Mouse (Mus musculus) heart, adult 8-10 months (tissue): ENCODE measurements around the gene Tspan5. TPM values are rescaled to one million over a fixed set of nuclear protein-coding genes. Genes with fewer than 3 reads are reported as not detected.

Experiments used
- DNase-seq: peaks from one replicate; pipeline ENCODE4 v3.0.0; 2022; ENCODE audit warnings: low spot score
- total RNA-seq, 4 experiments: library from RNA; stranded (reverse); gene quantifications; 2 replicates each; pipeline ENCODE4 v1.2.4; 2022

Gene Tspan5
- total RNA-seq, 4 experiments from 2014 or later = 4.2 to 6.7 (median 5.1) TPM

DNA sequence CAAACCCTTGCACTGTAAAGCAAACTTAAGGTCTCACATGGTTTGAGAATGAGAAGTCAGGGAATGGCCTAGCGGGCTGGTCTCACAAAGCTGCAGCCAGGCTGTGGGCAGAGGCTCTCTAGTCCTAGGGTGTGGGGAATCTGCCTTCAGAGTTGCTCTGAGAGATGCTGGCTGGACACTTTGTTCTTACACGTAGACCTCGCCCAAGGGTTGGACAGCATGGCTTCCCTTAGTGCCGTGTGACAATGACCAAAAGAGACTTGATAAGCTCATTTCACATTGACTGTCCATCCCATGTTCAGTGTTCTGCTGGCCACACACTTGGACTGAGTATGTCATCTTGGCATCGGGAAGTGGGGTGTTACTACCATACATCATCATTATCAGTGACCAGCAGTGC lies 101.6 kb downstream of the Tspan5 start:
- no peak for DNase-seq

DNA sequence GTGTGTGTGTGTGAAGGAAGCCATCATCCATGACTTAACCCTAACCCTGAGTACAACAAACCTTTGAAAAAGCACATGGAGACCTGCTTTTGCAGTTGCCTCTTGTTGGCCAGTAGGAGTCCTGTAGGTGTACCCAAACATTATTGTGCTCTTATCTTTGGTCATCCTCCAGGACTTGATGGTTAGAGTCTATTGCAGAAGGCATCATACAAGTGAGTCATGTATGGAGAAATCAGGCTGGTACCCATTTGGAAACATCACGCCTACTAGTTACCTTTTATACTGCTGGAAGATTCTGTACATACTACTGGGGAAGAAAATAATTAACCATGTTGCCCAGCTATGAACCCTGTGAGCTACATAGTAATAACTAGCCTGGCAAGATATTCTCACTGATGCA lies 103.8 kb downstream of the Tspan5 start:
- DNase-seq = no peak

DNA sequence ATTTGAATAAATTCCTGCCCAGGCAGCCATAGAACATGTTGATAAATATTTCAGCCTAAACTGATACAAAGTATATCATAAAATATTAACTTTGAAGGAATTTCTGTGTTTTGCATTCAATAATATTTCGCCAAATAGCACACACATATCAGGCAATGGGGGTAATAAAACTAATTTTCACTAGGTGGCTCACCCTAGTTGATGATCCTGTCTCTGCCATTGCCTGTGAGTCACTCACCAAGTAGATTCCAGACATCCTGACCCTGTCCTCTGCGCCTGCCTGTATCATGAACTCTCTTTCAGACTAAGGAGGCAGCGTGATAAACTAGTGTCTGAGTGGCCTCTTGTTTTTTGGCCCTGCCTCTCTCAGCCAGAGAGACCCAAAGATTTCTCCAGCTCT lies 105.8 kb downstream of the Tspan5 start:
- no peak for DNase-seq

DNA sequence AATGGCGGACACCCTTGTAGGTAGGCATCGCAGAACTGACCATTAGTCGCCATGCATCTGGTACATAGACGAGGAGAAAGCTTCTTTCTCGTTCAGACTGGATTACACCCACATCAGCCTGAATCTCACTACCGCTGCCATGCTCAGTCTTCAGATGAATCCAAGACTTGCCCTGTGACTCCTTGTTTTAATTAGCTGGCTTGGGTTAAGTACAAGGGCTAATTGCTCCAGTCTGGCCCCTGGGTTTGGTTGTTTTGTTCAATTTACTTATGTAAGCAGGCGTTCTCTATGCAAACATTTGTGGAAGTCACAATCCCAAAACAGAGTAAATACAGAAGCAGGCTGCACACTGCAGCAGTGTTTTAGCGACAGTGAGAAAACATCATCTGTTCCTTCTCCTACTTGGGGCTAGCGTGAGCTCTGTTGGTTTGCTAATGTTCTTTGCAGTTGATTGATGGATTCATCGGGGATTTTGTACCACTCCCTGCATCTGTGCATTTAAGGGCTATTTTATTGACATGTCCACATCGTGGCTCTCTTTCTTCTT lies 107.8 kb downstream of the Tspan5 start:
- DNase-seq = no peak

DNA sequence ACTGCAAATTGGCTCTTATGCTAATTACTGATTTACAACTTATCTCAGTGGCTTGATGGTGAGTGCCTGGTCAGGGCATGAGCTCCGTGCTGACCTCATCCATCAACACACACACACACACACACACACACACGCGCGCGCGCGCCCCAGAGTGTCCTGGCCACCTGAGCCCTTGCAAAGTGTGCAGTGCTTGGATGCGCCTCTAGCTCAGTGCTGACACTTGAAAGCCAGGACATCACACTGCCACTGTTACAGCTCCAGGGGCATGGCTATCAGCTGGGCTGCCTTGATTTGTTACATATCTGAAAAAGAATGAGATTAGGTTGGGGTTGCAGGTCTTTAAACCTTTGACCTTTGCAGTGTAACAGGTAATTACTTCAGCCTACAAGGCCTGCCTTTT lies 109.9 kb downstream of the Tspan5 start:
- no peak for DNase-seq

DNA sequence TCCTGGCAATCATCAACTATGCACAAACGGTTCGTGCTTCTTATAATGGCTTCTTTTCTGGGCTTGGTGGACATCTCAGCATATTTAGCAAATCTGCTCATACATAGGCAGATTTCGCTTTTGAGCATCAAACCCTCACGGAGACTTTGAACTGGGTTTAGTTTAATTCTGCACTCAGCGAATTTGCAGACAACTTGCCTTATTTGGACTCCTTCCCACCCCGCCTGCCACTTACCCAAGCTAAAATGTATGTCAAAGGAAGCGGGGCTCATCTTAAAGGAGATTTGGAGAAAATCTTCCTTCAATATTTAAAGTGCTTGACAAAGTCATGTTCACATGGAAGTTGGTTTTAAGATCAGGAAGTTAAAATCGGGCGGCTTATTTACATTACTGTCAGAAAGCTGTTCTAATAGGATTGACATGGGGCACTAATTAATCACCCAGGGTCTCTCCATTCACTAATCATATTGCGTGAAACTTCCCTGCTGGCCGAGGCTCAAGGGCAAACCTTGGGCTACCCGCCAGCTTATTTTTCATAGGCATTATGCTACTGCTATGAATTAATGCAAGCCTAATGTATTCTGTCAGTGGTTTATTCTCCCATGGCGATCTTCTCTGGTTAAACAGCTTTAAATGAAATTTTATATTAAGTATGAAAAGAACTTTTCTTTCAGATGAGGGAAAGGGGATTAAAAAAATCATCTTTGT lies 111.1 kb downstream of the Tspan5 start:
- DNase-seq = no peak

DNA sequence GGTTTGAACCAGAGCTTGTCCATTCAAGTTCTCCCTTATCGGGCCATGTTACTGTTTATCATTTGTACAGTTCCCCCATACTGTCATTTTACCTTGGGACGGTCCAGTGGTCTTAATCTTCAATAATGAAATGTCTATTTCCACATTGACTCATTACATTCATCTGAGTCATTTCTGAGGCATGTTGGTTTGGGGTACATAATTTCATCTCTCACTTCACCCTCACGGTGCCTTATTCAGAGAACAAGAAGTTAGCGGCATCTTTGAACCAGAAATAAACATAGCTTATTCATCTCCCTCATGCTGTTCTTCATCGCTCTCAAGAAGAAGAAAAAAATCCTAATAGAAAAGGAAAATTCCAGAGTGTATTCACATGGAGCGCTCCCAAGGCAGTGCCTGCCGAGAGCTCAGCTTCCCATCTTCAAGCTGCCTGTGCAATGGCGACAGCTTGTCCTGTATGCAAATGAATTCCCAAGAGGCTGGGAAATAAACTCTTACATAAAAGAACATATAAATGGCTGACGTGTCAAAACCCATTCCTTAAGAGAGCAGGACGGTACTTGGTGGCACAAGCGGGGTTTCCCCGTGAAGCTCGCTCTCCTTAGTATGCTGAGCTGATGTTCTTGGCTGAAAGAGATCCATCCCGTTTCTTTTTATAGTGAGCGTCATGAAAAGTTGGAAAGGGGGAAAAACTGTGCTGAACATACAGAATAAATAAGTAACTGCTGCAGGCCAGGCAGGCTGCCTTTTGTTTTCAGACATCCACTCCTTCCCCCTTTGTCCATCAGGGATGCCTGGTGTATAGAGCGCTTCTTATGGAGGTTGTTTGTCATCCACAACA lies 112.2 kb downstream of the Tspan5 start:
- no peak for DNase-seq

DNA sequence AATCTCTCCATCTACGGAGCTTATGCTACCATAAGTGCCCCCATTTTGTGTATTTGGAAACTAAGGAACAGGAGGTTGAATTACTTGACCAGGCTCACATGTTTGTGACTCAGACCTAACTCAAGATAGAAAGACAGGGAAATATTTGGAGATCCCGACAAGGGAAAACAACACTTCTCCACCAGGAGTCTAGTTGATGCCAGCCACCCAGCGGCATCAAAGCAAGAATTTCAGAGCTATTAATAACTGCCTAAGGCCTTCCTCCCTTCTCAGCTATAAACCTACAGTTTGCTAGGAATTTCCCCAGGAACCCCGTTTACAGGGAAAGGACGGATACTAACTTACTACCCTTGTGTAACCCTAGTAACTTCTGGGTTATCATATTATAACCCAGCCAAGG lies 113.4 kb downstream of the Tspan5 start:
- no peak for DNase-seq

- no peak for DNase-seq
These were observed 115.0 kb downstream of the Tspan5 start for GRCm38 (mm10) chr3:138856946-138857345.

GRCm38 (mm10) chr3:138857805-138858546 lies 116.0 kb downstream of the Tspan5 start:
- DNase-seq = no peak

DNA sequence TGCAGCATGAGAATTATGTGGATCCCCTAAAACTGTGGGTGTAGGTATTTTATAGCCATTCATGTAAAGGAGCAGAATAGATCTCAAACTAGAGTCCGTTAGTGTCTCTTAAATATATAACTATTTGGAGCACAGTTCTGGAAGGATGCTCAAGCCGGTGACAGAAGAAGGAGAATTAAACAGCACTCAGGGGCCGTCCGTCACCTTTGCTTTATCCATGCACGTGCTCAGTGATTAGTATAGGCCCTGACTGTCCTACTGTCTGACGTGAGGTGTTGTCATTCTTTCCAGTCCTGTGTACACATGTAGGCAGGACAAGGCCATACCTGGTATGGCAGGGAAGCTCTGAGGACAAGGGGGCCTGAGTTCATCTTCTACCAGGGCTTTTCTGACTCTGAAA lies 116.7 kb downstream of the Tspan5 start:
- DNase-seq = no peak

DNA sequence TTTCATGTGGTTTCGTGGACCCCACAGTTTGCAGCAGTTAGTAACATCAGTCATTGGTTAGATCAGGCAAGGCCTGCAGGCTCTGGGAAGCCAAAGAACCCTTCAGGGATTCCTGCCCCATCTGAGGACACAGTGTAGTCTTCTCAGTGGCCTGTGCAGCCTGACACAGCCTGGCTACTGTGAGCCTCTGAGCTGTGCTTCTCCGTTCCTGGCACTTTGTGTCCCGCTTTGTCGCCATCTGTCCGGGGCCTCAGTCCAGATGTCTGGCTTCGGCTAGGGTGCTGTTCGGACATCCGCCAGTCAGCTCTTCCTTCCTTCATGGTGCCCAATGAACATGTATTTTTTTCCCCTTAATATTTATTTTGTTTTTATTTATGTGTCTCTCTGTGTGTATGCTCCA lies 117.2 kb downstream of the Tspan5 start:
- no peak for DNase-seq

DNA sequence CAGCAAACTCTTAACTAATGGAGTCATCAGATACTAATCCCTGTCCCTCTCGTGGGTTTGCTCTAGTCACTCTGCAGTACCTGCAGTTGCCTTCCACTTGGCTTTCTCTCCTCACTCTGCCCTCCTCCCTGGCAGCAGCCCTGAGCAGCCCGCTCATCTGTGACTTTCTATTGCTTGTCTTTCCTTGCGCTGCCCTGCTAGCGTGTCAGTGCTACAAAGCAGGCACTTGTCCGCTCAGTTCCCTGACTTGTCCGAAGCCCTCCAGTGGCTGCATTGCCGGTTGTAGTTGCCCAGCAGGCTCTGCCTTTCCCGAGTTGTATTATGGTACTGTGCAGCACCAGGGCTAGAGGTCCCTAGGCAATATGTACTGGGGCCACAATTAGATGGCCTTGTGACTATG lies 117.7 kb downstream of the Tspan5 start:
- DNase-seq = no peak

DNA sequence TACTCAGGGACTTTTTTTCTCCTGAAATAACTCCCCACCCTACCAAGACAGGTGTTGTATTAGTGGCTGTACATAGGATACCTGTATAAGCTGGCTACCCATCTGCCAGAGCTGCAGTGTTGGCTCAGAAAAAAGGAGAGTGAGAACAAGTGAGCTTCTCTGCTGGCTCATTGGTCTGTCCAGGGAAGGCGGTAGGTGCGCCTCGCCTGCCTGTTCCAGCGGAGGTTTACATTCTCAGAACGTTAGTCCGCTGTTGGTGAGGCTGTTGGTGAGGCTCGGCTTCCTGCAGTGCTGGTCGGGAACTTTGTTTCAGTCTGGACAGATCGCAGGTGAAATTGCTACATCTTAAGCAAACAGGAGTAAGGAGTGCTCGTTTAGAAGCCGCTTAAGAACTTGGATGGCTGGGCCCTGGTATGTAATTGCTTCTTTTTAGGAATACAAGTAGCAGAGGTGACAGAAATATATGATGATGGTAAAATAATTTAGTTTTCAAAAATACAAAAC lies 118.3 kb downstream of the Tspan5 start:
- no peak for DNase-seq

- DNase-seq = no peak
These were observed 119.0 kb downstream of the Tspan5 start for GRCm38 (mm10) chr3:138861032-138861431.

DNA sequence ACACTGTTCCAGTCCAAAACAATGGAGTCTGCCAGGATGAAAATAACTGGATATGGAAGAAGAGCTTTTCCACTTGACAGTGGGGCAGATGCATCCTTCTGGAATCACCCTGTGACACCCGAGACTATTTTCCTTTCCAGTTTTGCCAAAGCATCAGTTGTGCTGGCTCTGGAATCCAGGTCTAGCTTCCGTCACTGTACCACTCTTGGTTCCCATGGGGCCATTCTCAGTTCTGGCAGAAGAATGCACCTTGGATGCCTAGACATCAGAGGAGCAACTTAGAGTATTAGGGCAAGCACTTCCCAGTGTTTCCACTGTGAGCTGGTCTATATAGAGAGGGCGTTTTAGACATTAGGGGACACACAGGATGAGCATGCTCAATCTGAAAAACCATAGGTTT lies 119.6 kb downstream of the Tspan5 start:
- DNase-seq = no peak

GRCm38 (mm10) chr3:138864166-138864648 lies 122.2 kb downstream of the Tspan5 start:
- DNase-seq = no peak

- DNase-seq = no peak
These were observed 123.3 kb downstream of the Tspan5 start for GRCm38 (mm10) chr3:138865271-138865670.

- DNase-seq = no peak
These were observed 125.3 kb downstream of the Tspan5 start for GRCm38 (mm10) chr3:138867149-138867848.

- DNase-seq = no peak
These were observed 126.4 kb downstream of the Tspan5 start for GRCm38 (mm10) chr3:138868409-138868808.

DNA sequence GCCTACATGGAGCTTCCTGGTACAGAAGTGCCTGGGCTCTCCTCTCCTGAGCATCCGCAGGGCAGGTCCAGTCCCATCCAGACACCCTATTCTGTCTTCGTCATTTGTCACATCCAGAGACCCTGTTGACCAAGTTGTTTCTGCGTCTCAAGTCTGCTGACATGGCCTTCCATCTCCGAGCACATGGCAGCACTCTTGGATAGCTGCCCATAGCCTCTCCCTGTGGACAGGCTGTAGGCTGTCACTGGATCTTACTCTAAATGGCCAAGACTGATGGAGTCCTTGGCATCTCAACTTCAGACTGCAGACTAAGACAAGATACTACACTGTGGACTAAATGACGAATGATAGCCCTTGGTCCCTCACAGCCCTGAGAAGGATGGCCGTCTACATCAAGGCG lies 133.3 kb downstream of the Tspan5 start:
- no peak for DNase-seq
